Mouse (Mus musculus) thymus, adult 2 months (tissue): ENCODE measurements around the gene Sbf1. TPM values are rescaled to one million over a fixed set of nuclear protein-coding genes. Genes with fewer than 3 reads are reported as not detected.

Source experiments
- DNase-seq: peaks from one replicate; pipeline ENCODE4 v3.0.0; 2021
- H3K27ac ChIP-seq: fragments of 200-500 bp; 2 replicates; pipeline ENCODE4 v1.5.1; 2012; ENCODE audit warnings: low read length, control low read depth; ENCODE audit not compliant: control insufficient read depth, insufficient read depth
- H3K27me3 ChIP-seq: fragments of 200-500 bp; 2 replicates; pipeline ENCODE4 v1.6.1; 2012; ENCODE audit warnings: mild to moderate bottlenecking, low read length, moderate library complexity, mixed read lengths; ENCODE audit not compliant: control insufficient read depth, insufficient read depth
- H3K36me3 ChIP-seq: fragments of 200-500 bp; 2 replicates; pipeline ENCODE4 v1.6.1; 2012; ENCODE audit warnings: mild to moderate bottlenecking, low read length, moderate library complexity; ENCODE audit not compliant: control insufficient read depth, insufficient read depth
- H3K4me1 ChIP-seq: fragments of 200-500 bp; replicated peaks from 2 replicates; pipeline ENCODE4 v1.6.1; 2012; ENCODE audit warnings: low read length; ENCODE audit not compliant: control insufficient read depth, insufficient read depth
- H3K4me3 ChIP-seq: fragments of 200-500 bp; 2 replicates; pipeline ENCODE4 v1.5.1; 2012; ENCODE audit warnings: mild to moderate bottlenecking, low read length, control low read depth, moderate library complexity; ENCODE audit not compliant: control insufficient read depth, insufficient read depth
- CTCF ChIP-seq: fragments of 200-500 bp; IDR thresholded peaks from 2 replicates; pipeline ENCODE4 v1.5.1; 2012; ENCODE audit warnings: mild to moderate bottlenecking, control low read depth, low read length, moderate library complexity, borderline replicate concordance; ENCODE audit not compliant: control insufficient read depth, poor library complexity, insufficient read depth; ENCODE audit errors: extremely low read depth
- POLR2A ChIP-seq: fragments of 200-500 bp; IDR thresholded peaks from 2 replicates; pipeline ENCODE4 v1.6.1; 2012; ENCODE audit warnings: mild to moderate bottlenecking, low read length, control low read depth, moderate library complexity; ENCODE audit not compliant: control insufficient read depth, poor library complexity, insufficient read depth; ENCODE audit errors: extremely low read depth
- WGBS: fragments of 180-500 bp; shearing (Covaris S2); methylation state at CpG from one replicate; pipeline ENCODE4 v1.1.7; 2018; 5-methylcytosine and 5-hydroxymethylcytosine counted together
- polyA plus RNA-seq: library from polyadenylated mRNA; depleted of rRNA; stranded (reverse); fragments of >200 nt; gene quantifications from 2 replicates; pipeline ENCODE4 v1.2.3, GENCODE M21; 2012

Gene Sbf1
- polyA plus RNA-seq, 1 experiment = 899 TPM

DNA sequence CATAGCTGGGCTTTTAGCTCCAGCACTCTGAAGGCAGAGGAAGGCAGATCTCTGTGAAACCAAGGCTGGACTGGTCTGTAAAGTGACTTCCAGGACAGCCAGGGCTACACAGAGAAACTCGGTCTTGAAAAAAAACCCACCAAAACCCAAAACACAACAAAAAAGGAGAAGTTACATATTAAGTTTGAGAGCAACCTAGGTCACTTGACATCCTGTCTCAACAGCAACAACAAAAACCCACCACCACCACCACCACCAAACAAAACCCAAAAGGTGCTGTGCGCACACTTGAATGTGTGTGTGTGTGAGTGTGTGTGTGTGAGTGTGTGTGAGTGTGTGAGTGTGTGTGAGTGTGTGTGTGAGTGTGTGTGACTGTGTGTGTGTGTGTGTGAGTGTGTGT lies 24.6 kb upstream of the Sbf1 start:
- peaks cover 4% of the 10 kb centered on the region; the same call in 1 of the 2 replicates for H3K4me1 ChIP-seq
- TF ChIP-seq CTCF (no peak), POLR2A (no peak)
- no peaks in the 10 kb centered on the region for H3K36me3 ChIP-seq
- no peaks in the 10 kb centered on the region for H3K27me3 ChIP-seq
- no peak overlapping the region for H3K4me3 ChIP-seq
- H3K27ac ChIP-seq = no peak overlapping the region
- no peak for DNase-seq
- 31% methylated on average over 2 of the region's 2 CpGs for WGBS

DNA sequence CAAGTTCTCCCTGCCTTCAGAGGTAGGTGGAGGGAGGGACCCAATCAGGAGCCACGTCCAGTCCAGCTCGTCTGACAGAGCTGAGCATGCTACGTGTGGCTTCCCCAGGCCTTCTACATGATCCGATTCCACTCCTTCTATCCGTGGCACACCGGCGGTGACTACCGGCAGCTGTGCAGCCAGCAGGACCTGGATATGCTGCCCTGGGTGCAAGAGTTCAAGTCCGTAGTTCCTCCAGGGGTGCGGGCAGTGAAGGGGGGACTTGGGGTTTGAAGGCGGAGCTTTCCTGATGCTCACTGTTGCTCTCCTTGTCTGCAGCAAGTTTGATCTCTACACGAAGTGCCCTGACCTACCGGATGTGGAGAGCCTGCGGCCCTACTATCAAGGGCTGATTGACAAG lies 21.3 kb upstream of the Sbf1 start:
- Histone ChIP-seq H3K4me1 (peaks cover 4% of the 10 kb centered on the region; the same call in 1 of the 2 replicates), H3K36me3 (no peaks in the 10 kb centered on the region), H3K4me3 (no peak overlapping the region), H3K27ac (no peak overlapping the region), H3K27me3 (no peaks in the 10 kb centered on the region)
- TF ChIP-seq POLR2A (no peak), CTCF (no peak)
- 94% methylated on average over 14 of the region's 14 CpGs for WGBS
- DNase-seq = no peak

DNA sequence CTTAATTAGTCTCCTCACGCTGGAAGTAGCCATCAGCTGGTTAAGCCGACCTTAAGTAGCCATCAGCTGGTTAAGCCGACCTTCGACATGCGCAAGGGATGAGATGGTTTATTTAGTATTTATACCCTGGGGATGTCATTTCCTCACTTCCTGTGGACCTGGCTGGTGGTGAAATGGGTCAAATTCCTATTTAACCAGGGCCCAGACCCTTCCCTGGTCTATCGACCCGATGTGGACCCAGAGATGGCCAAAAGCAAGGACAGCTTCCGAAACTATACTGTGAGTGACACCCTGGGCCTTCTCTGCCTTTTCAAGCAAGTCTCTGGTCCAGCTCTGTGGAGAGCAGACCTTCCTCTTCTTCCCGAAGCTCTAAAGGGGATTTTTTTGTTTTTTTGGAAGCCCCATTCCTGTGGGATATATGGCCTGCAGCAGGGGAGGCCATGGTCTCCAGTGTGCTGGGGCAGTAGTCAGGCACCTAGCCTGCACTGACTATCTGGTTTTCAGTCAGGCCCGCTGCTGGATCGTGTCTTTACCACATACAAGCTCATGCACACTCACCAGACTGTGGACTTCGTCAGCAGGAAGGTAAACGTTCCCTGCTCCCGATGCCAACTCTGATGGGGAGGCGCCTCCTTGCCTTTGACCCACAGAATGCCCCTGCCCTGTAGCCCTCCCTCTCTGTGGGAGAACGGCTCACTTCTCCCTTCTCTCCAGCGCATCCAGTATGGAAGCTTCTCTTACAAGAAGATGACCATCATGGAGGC lies 19.8 kb upstream of the Sbf1 start:
- no peak for DNase-seq
- TF ChIP-seq POLR2A (no peak), CTCF (no peak)
- no peaks in the 10 kb centered on the region for H3K27me3 ChIP-seq
- peaks cover 2% of the 10 kb centered on the region; the same call in 1 of the 2 replicates for H3K4me1 ChIP-seq
- no peak overlapping the region for H3K27ac ChIP-seq
- H3K4me3 ChIP-seq = no peak overlapping the region
- H3K36me3 ChIP-seq = no peaks in the 10 kb centered on the region
- WGBS = 94% methylated on average over 17 of the region's 17 CpGs

DNA sequence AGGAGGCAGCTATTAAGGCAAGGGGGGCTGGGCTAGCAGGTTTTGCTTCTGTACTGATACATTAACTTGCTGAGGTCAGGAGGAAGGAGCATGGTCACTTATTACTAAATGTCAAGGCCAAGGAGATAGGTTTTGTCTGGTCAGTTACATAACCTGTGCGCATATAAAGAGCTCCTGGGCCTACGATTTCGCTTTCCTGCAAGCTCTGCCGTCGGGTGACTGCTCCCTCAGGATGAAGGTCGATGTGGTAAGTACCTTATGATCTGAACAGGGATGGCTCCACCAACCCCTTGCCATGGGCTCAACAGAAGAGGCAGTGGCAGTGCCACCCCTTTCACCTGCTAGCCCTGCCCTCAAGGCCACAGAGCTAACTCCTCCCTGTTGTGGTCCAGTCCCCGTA lies 19.2 kb upstream of the Sbf1 start, which contains the start of gene Miox:
Miox (plus strand) TSS at position 128 of the 400 bp plus-strand sequence.
- 93% methylated on average over 7 of the region's 7 CpGs for WGBS
- Histone ChIP-seq H3K4me3 (no peak within 1 kb of the TSS), H3K27ac (no peak within 1 kb of the TSS)

DNA sequence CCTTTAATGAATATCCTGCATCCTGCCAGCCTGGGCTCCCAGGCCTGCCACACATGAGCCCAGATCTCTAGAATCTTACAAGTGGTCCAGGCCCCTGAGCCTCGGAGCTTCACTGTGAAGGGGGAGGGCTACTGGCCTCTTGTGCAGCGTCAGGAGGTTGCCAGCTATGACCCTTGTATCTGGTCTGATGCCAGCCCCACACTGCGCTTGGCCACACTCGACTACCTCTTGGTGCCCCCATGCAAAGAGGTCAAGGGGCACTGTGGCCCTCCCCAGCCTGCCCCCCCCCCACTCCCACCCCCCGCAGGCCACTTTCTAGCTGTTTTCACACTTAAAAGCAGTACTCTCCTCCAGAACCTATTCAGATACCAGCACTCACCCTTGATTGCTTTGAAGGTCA lies 11.3 kb upstream of the Sbf1 start:
- H3K36me3 ChIP-seq = no peaks in the 10 kb centered on the region

More for the DNA sequence above, 19.2 kb upstream of the Sbf1 start, which contains the start of gene Miox:
- Histone ChIP-seq H3K27me3 (no peaks in the 10 kb centered on the region), H3K4me1 (no peaks in the 10 kb centered on the region), H3K36me3 (no peaks in the 10 kb centered on the region)
- DNase-seq = no peak
- TF ChIP-seq CTCF (no peak), POLR2A (no peak)

DNA sequence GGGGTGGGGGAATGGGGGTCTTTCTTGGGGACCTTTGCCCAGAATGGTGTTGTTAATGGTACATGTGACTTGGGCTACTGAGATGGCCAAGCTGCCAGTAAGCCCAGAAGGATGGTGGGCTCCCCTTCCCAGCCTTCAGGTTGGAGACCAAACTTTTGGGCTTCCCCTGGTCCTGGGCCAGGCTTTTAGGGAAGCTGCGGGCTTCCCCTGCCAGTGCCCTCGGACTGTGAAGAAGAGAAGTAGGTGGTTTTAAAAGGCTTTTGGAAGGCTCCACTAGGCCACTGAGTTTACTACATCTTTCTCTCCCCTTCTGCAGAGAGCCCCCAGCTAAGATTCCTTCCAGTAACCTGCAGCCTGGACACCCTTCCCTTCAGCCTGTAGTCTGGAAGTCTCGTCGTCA lies 8.5 kb upstream of the Sbf1 start:
- 49% methylated on average over 4 of the region's 4 CpGs for WGBS
- H3K27me3 ChIP-seq = no peaks in the 10 kb centered on the region
- TF ChIP-seq POLR2A (no peak), CTCF (no peak)
- no peak overlapping the region for H3K4me3 ChIP-seq
- H3K4me1 ChIP-seq = no peaks in the 10 kb centered on the region
- no peak overlapping the region for H3K27ac ChIP-seq
- no peak for DNase-seq
- H3K36me3 ChIP-seq = no peaks in the 10 kb centered on the region

More for the DNA sequence above, 11.3 kb upstream of the Sbf1 start:
- no peak overlapping the region for H3K4me3 ChIP-seq
- WGBS = 98% methylated on average over 5 of the region's 5 CpGs
- no peaks in the 10 kb centered on the region for H3K27me3 ChIP-seq
- H3K4me1 ChIP-seq = no peaks in the 10 kb centered on the region
- TF ChIP-seq CTCF (no peak), POLR2A (no peak)
- no peak for DNase-seq
- no peak overlapping the region for H3K27ac ChIP-seq
